In the genomic region with DNA sequence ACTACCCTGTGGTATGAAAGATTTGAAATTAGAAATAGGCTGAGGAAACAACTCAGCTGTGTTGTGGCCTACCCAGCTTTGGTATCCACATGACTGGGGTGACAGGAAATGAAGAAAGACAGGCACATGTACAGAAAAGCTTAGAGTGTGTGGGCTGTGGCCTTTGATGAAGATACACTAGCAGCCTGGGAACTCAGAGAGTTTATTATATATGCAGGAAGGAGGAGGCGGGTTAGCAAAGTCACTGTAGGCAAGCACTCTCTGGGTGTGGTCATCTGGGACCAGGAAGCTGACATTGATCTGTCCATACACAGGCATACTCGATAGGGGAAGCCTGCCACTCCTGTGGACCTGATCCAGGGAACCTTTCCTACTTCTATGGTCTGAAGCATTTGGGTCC, we compare ENCODE assay signal across 24 mouse cellular contexts.
A peak's percentile ranks its signal among the peaks of the same experiment; 100 is the strongest.
DNase-seq lines count a peak whose midpoint lies in the region; ATAC-seq and TF ChIP-seq lines count a peak whose summit lies in the region.
"Had no signal": no experiment of that assay in that cellular context is flagged by ENCODE, and none has a peak within 500 bp of the region (broad histone marks: within the 10 kb centered on the region; RNA-seq: fewer than 3 reads in every experiment).

No protein-coding gene starts in this region.

- H3K9ac ChIP-seq in hindbrain, postnatal 0 days (replicated peaks; ENCODE audit: low read length): no peak overlapping the region
- no peak overlapping the region for H3K9ac ChIP-seq in hindbrain, embryonic 13.5 days
- H3K9ac ChIP-seq: lung, embryonic 14.5 days; neural tube, embryonic 15.5 days had no signal

- no peak overlapping the region for H3K4me2 ChIP-seq in hindbrain, postnatal 0 days (ENCODE audit: low read depth, low read length)
- H3K4me2 ChIP-seq in hindbrain, embryonic 13.5 days: no peak overlapping the region
- H3K4me2 ChIP-seq: heart, embryonic 11.5 days; liver, embryonic 11.5 days; lung, embryonic 14.5 days; neural tube, embryonic 15.5 days had no signal

- peaks cover 10% of the 10 kb centered on the region for H3K4me1 ChIP-seq in hindbrain, postnatal 0 days (ENCODE audit: insufficient read depth, low read length)
- peaks cover 10% of the 10 kb centered on the region; the same call in 1 of the 2 replicates for H3K4me1 ChIP-seq in hindbrain, embryonic 13.5 days (replicated peaks)

- no peak overlapping the region for H3K4me3 ChIP-seq in hindbrain, postnatal 0 days (ENCODE audit: low read length)
- H3K4me3 ChIP-seq in hindbrain, embryonic 13.5 days: no peak overlapping the region
- H3K4me3 ChIP-seq: embryonic facial prominence, embryonic 10.5 days; myocyte; neural tube, embryonic 15.5 days had no signal

- no peak overlapping the region for H3K27ac ChIP-seq in hindbrain, postnatal 0 days
- H3K27ac ChIP-seq in hindbrain, embryonic 13.5 days: no peak overlapping the region
- H3K27ac ChIP-seq: embryonic facial prominence, embryonic 10.5 days; neural tube, embryonic 15.5 days had no signal

- WGBS in hindbrain, postnatal 0 days: 92% methylated on average over 2 of the region's 2 CpGs
- 84% methylated on average over 2 of the region's 2 CpGs for WGBS in hindbrain, embryonic 13.5 days

- H3K36me3 ChIP-seq in hindbrain, postnatal 0 days (ENCODE audit: insufficient read depth, low read length): no peaks in the 10 kb centered on the region
- no peaks in the 10 kb centered on the region for H3K36me3 ChIP-seq in hindbrain, embryonic 13.5 days
- H3K36me3 ChIP-seq: embryonic facial prominence, embryonic 10.5 days; neural tube, embryonic 15.5 days had no signal

- H3K9me3 ChIP-seq in hindbrain, postnatal 0 days (ENCODE audit: low read length): no peaks in the 10 kb centered on the region
- H3K9me3 ChIP-seq in hindbrain, embryonic 13.5 days: no peaks in the 10 kb centered on the region
- H3K9me3 ChIP-seq: embryonic facial prominence, embryonic 10.5 days; neural tube, embryonic 15.5 days had no signal

- peak; percentile 16 for DNase-seq in lung, postnatal 25 days (ENCODE audit: low spot score)
- no peak for DNase-seq in lung, postnatal 14 days
- DNase-seq in T-cell, adult 2 months (ENCODE audit: low spot score): peak; percentile 76
- DNase-seq in naive thymus-derived CD4-positive, alpha-beta T cell, adult 2 months (ENCODE audit: low read depth): peak; percentile 46
- peak; percentile 6 to 17 for DNase-seq in thymus, postnatal 36 days
- DNase-seq in urinary bladder, postnatal 36 days (ENCODE audit: low spot score in 2 of 2): no peak
- no peak for DNase-seq in hindbrain, postnatal 0 days (ENCODE audit: low spot score)
- DNase-seq: adrenal gland, postnatal 25 days; B cell, adult 2 months; cerebellum, adult 2 months; cerebellum, postnatal 36 days; gastrocnemius, postnatal 36 days; heart, postnatal 10 days; kidney, postnatal 4 days; lung, embryonic 14.5 days; midbrain, embryonic 14.5 days; right cerebral cortex, postnatal 25 days had no signal

- TF ChIP-seq CTCF in hindbrain, postnatal 0 days (IDR thresholded peaks at IDR 0.05; ENCODE audit: low read depth): no peak

- no peak for ATAC-seq in hindbrain, postnatal 0 days
- no peak for ATAC-seq in hindbrain, embryonic 13.5 days (ENCODE audit: low FRiP score)
- ATAC-seq: Patski had no signal

- H3K27me3 ChIP-seq in hindbrain, postnatal 0 days (ENCODE audit: insufficient read depth, low read length): no peaks in the 10 kb centered on the region
- no peaks in the 10 kb centered on the region for H3K27me3 ChIP-seq in hindbrain, embryonic 13.5 days
- H3K27me3 ChIP-seq: neural tube, embryonic 15.5 days; Patski had no signal

Comparison
In these comparisons a context has a peak if more than half of its experiments do, and no peak if none do; other contexts are left out.
1. DNase-seq: peak in lung, postnatal 25 days (single experiment), T-cell, adult 2 months (single experiment), naive thymus-derived CD4-positive, alpha-beta T cell, adult 2 months (single experiment) and thymus, postnatal 36 days (2 of 2); none in lung, postnatal 14 days (single experiment), urinary bladder, postnatal 36 days (0 of 2) and hindbrain, postnatal 0 days (single experiment).